Mouse (Mus musculus): ENCODE data around the gene Hmg20b. TPM values are rescaled to one million over a fixed set of nuclear protein-coding genes. Genes with fewer than 3 reads are reported as not detected.

The Hmg20b gene
- polyA plus RNA-seq, 1 experiment, result 51.8 TPM

GRCm38 (mm10) chr10:81366477-81367206, 16.4 kb upstream of the Hmg20b start:
- Histone ChIP-seq H3K27ac (ENCODE audit: insufficient read depth, low read length) (no peak overlapping the region), H3K4me3 (ENCODE audit: low read depth, low read length) (no peak overlapping the region)

GRCm38 (mm10) chr10:81365672-81366476, 15.6 kb upstream of the Hmg20b start, which contains the start of gene 4930404N11Rik:
Gene 4930404N11Rik (minus strand): TSS chr10:81365816.
- Histone ChIP-seq H3K36me3 (ENCODE audit: control insufficient read depth, insufficient read depth, low read length, poor library complexity, severe bottlenecking) (peaks cover 18% of the 10 kb centered on the region), H3K4me3 (ENCODE audit: low read depth, low read length) (no peak within 1 kb of the TSS), H3K9me3 (replicated peaks; ENCODE audit: control insufficient read depth, insufficient read depth, low read length, poor library complexity, severe bottlenecking) (no peaks in the 10 kb centered on the region), H3K9ac (ENCODE audit: low read depth, poor library complexity, severe bottlenecking) (no peak within 1 kb of the TSS), H3K27ac (ENCODE audit: insufficient read depth, low read length) (no peak within 1 kb of the TSS), H3K27me3 (ENCODE audit: control insufficient read depth, insufficient read depth, low read length, poor library complexity, severe bottlenecking) (no peaks in the 10 kb centered on the region), H3K4me1 (ENCODE audit: control insufficient read depth, insufficient read depth, low read length) (peaks cover 9% of the 10 kb centered on the region)
- TF ChIP-seq CTCF (IDR thresholded peaks at IDR 0.05; ENCODE audit: low read depth, low read length) (no peak), EP300 (IDR thresholded peaks at IDR 0.05; ENCODE audit: insufficient read depth, low read depth, low read length) (no peak), POLR2A (IDR thresholded peaks at IDR 0.05; ENCODE audit: insufficient read depth, low read length) (no peak)

More at GRCm38 (mm10) chr10:81366477-81367206, 16.4 kb upstream of the Hmg20b start:
- Histone ChIP-seq H3K9ac (ENCODE audit: low read depth, poor library complexity, severe bottlenecking) (no peak overlapping the region), H3K9me3 (replicated peaks; ENCODE audit: control insufficient read depth, insufficient read depth, low read length, poor library complexity, severe bottlenecking) (no peaks in the 10 kb centered on the region), H3K4me1 (ENCODE audit: control insufficient read depth, insufficient read depth, low read length) (peaks cover 9% of the 10 kb centered on the region), H3K36me3 (ENCODE audit: control insufficient read depth, insufficient read depth, low read length, poor library complexity, severe bottlenecking) (peaks cover 18% of the 10 kb centered on the region), H3K27me3 (ENCODE audit: control insufficient read depth, insufficient read depth, low read length, poor library complexity, severe bottlenecking) (no peaks in the 10 kb centered on the region)
- TF ChIP-seq POLR2A (IDR thresholded peaks at IDR 0.05; ENCODE audit: insufficient read depth, low read length) (no peak), EP300 (IDR thresholded peaks at IDR 0.05; ENCODE audit: insufficient read depth, low read depth, low read length) (no peak), CTCF (IDR thresholded peaks at IDR 0.05; ENCODE audit: low read depth, low read length) (no peak)

- Histone ChIP-seq H3K9me3 (replicated peaks; ENCODE audit: control insufficient read depth, insufficient read depth, low read length, poor library complexity, severe bottlenecking) (no peaks in the 10 kb centered on the region), H3K27ac (ENCODE audit: insufficient read depth, low read length) (no peak overlapping the region), H3K4me1 (ENCODE audit: control insufficient read depth, insufficient read depth, low read length) (peaks cover 13% of the 10 kb centered on the region), H3K4me3 (ENCODE audit: low read depth, low read length) (no peak overlapping the region), H3K36me3 (ENCODE audit: control insufficient read depth, insufficient read depth, low read length, poor library complexity, severe bottlenecking) (peaks cover 14% of the 10 kb centered on the region), H3K27me3 (ENCODE audit: control insufficient read depth, insufficient read depth, low read length, poor library complexity, severe bottlenecking) (no peaks in the 10 kb centered on the region), H3K9ac (ENCODE audit: low read depth, poor library complexity, severe bottlenecking) (no peak overlapping the region)
- TF ChIP-seq POLR2A (IDR thresholded peaks at IDR 0.05; ENCODE audit: insufficient read depth, low read length) (no peak), CTCF (IDR thresholded peaks at IDR 0.05; ENCODE audit: low read depth, low read length) (no peak), EP300 (IDR thresholded peaks at IDR 0.05; ENCODE audit: insufficient read depth, low read depth, low read length) (no peak)
These were observed 14.8 kb upstream of the Hmg20b start for GRCm38 (mm10) chr10:81365073-81365472.

- Histone ChIP-seq H3K9ac (ENCODE audit: low read depth, poor library complexity, severe bottlenecking) (no peak overlapping the region), H3K9me3 (replicated peaks; ENCODE audit: control insufficient read depth, insufficient read depth, low read length, poor library complexity, severe bottlenecking) (no peaks in the 10 kb centered on the region), H3K27ac (ENCODE audit: insufficient read depth, low read length) (no peak overlapping the region), H3K27me3 (ENCODE audit: control insufficient read depth, insufficient read depth, low read length, poor library complexity, severe bottlenecking) (no peaks in the 10 kb centered on the region), H3K4me1 (ENCODE audit: control insufficient read depth, insufficient read depth, low read length) (peaks cover 13% of the 10 kb centered on the region), H3K4me3 (ENCODE audit: low read depth, low read length) (no peak overlapping the region), H3K36me3 (ENCODE audit: control insufficient read depth, insufficient read depth, low read length, poor library complexity, severe bottlenecking) (peaks cover 10% of the 10 kb centered on the region)
- TF ChIP-seq POLR2A (IDR thresholded peaks at IDR 0.05; ENCODE audit: insufficient read depth, low read length) (no peak), CTCF (IDR thresholded peaks at IDR 0.05; ENCODE audit: low read depth, low read length) (no peak), EP300 (IDR thresholded peaks at IDR 0.05; ENCODE audit: insufficient read depth, low read depth, low read length) (no peak)
These were observed 14.4 kb upstream of the Hmg20b start for GRCm38 (mm10) chr10:81364666-81365065.

- no peaks in the 10 kb centered on the region for H3K27me3 ChIP-seq (ENCODE audit: control insufficient read depth, insufficient read depth, low read length, poor library complexity, severe bottlenecking)
- H3K4me1 ChIP-seq (ENCODE audit: control insufficient read depth, insufficient read depth, low read length), result peaks cover 13% of the 10 kb centered on the region
- no peak overlapping the region for H3K27ac ChIP-seq (ENCODE audit: insufficient read depth, low read length)
- H3K36me3 ChIP-seq (ENCODE audit: control insufficient read depth, insufficient read depth, low read length, poor library complexity, severe bottlenecking), result peaks cover 4% of the 10 kb centered on the region
- no peak for TF ChIP-seq EP300 (IDR thresholded peaks at IDR 0.05; ENCODE audit: insufficient read depth, low read depth, low read length)
- TF ChIP-seq POLR2A (IDR thresholded peaks at IDR 0.05; ENCODE audit: insufficient read depth, low read length), result no peak
- TF ChIP-seq CTCF (IDR thresholded peaks at IDR 0.05; ENCODE audit: low read depth, low read length), result no peak
- H3K9me3 ChIP-seq (replicated peaks; ENCODE audit: control insufficient read depth, insufficient read depth, low read length, poor library complexity, severe bottlenecking), result no peaks in the 10 kb centered on the region
- H3K4me3 ChIP-seq (ENCODE audit: low read depth, low read length), result no peak overlapping the region
- H3K9ac ChIP-seq (ENCODE audit: low read depth, poor library complexity, severe bottlenecking), result no peak overlapping the region
These were observed 13.4 kb upstream of the Hmg20b start for GRCm38 (mm10) chr10:81363436-81364346.

Measured in ES-Bruce4 (cell line).